Mouse (Mus musculus) forebrain, embryonic 10.5 days (tissue): ENCODE results near the gene Prdx6. TPM values are rescaled to one million over a fixed set of nuclear protein-coding genes. Genes with fewer than 3 reads are reported as not detected.

Experiments
- DNase-seq: peaks from one replicate; pipeline ENCODE4 v3.0.0-alpha.2; 2017; ENCODE audit warnings: low spot score; ENCODE audit errors: extremely low spot score
- H3K27ac ChIP-seq: fragments of 300-500 bp; sonication (generic); 2 replicates; pipeline ENCODE4 v1.5.1; 2016; ENCODE audit warnings: mild to moderate bottlenecking
- H3K27me3 ChIP-seq: fragments of 300-500 bp; sonication (generic); 2 replicates; pipeline ENCODE4 v1.6.1; 2016; ENCODE audit warnings: mild to moderate bottlenecking; ENCODE audit not compliant: poor library complexity, severe bottlenecking
- H3K36me3 ChIP-seq: fragments of 300-500 bp; sonication (generic); replicated peaks from 2 replicates; pipeline ENCODE4 v1.6.1; 2016; ENCODE audit warnings: mild to moderate bottlenecking, moderate library complexity
- H3K4me1 ChIP-seq: fragments of 300-500 bp; sonication (generic); 2 replicates; pipeline ENCODE4 v1.6.1; 2016
- H3K4me3 ChIP-seq: fragments of 300-500 bp; sonication (generic); 2 replicates; pipeline ENCODE4 v1.5.1; 2016; ENCODE audit warnings: mild to moderate bottlenecking, moderate library complexity
- H3K9me3 ChIP-seq: fragments of 300-500 bp; sonication (generic); 2 replicates; pipeline ENCODE4 v1.6.1; 2016; ENCODE audit warnings: mild to moderate bottlenecking, moderate library complexity
- WGBS: fragments of 180-500 bp; shearing (Covaris S2); methylation state at CpG from one replicate; pipeline ENCODE4 v1.1.7; 2016; 5-methylcytosine and 5-hydroxymethylcytosine counted together
- polyA plus RNA-seq: library from polyadenylated mRNA; unstranded; fragments of >200 nt; fragmentation: Nextera tagmentation; extraction: Ambion mirVana; gene quantifications from 2 replicates; pipeline ENCODE4 v1.2.1, GENCODE M21; 2016

Gene Prdx6
- polyA plus RNA-seq, 1 experiment from 2014 or later: 663 TPM

DNA sequence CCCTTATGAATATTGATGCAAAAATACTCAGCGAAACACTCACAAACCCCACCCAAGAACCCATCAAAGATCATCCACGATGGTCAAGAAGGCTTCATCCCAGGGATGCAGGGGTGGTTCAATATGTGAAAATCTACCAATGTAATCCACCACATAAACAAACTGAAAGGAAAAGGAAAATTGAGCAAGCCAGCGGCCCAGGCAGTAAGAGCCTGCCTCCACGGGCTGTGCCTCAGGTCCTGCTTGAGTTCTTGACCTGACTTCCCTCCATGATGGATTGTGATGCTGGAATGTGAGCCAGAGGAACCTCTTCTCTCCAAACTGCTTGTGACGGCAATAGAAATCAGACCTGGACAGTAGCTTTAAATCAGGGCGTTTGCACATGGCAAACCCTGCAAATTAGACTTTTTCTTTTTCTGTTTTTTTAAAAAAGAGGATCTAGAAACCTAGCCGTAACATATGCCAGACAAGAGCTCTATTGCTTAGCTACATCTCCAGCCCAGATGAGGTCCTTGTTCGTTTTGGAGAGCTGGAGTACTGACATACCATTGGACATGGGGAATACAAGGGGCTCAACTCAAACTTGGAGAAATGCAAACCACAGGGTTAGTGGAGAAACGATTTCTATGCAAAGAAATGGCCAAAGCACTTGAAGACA is 60.6 kb downstream of the Prdx6 start:
- WGBS: 83% methylated on average over 9 of the region's 9 CpGs
- H3K36me3 ChIP-seq: no peaks in the 10 kb centered on the region

More for the DNA sequence above, 60.6 kb downstream of the Prdx6 start:
- Histone ChIP-seq H3K9me3 (peaks cover 6% of the 10 kb centered on the region; the same call in 1 of the 2 replicates), H3K4me3 (no peak overlapping the region), H3K27ac (no peak overlapping the region), H3K4me1 (no peaks in the 10 kb centered on the region), H3K27me3 (no peaks in the 10 kb centered on the region)
- DNase-seq: no peak

Other genes with a start within 250 kb of the Prdx6 start
- gene Zbtb37, start 216.4 kb downstream of the Prdx6 start, polyA plus RNA-seq: 6.6 and 7.2 TPM in 2 replicates
- 79.4 and 79.9 TPM in 2 replicates for gene Dars2, start 180.6 kb downstream of the Prdx6 start, polyA plus RNA-seq
- 45.1 TPM in 2 replicates for gene Cenpl, start 180.5 kb downstream of the Prdx6 start, polyA plus RNA-seq
- gene Klhl20, start 119.7 kb downstream of the Prdx6 start, polyA plus RNA-seq: 14.0 and 15.3 TPM in 2 replicates
- gene Ankrd45, start 108.5 kb downstream of the Prdx6 start, polyA plus RNA-seq: 8.8 and 8.9 TPM in 2 replicates
- gene Tex50, start 91.9 kb downstream of the Prdx6 start, polyA plus RNA-seq: 0.16 and 0.47 TPM in 2 replicates
- not detected in 2 replicates for gene Tnfsf4, start 144.2 kb upstream of the Prdx6 start, polyA plus RNA-seq
- gene Tnfsf18, start 243.4 kb upstream of the Prdx6 start, polyA plus RNA-seq: not detected in 2 replicates